Mouse (Mus musculus) liver, adult 2 months (tissue): ENCODE measurements around the gene Cenpu.

Source experiments
- CTCF ChIP-seq: fragments of 200-500 bp; IDR thresholded peaks from 2 replicates; pipeline ENCODE4 v1.5.1; 2011; ENCODE audit warnings: low read depth, low read length, control low read depth
- POLR2A ChIP-seq: fragments of 200-500 bp; IDR thresholded peaks from 2 replicates; pipeline ENCODE4 v1.6.1; 2011; ENCODE audit warnings: low read length, control low read depth; ENCODE audit not compliant: insufficient read depth; ENCODE audit errors: extremely low read depth

DNA sequence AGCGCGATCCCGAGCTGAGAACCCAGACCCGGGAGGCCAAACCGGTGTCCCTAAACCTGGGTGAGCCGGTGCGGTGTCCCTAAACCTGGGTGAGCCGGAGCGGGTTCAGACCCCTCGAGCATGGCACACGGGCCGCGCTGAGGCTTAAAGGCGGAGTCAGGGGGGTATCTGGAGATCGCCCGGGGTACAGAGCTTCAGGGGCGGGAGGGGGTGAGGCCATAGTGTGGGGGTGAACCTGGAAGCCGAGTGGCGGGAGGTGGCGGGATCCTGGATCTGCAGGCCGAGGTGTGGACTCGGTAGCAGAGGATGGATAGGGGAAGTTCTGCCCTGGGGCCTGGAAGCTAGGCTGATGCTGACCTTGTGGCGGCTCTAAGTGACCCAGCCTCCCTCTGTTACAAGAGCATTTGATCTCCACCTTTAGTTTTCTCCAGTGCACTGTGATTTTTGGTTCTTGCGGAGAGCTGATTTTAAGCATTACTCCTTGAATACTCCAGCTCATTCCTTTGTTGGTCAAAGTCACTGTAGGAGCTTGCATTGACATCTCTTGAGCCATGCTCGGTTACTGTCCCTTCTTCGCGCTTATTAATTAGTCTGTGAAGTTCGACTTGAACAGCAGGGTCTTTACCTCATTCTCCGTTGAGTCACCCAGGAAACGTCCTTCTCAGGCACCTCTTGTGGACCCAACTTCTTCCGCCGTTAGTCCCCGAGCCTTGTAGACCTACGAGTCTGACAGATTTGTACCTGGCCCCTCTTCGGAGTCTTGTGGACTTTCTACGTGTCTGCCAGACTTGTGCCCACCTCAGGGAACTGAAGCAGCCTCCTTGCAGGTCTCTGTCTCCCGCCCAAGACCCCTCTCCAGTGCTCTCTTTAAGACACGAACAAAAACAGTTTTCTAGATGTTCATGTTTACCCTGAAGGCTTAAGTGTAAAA lies 66.1 kb downstream of the Cenpu start:
- no peak for TF ChIP-seq CTCF
- no peak for TF ChIP-seq POLR2A
